Mouse (Mus musculus) embryonic facial prominence, embryonic 10.5 days (tissue): ENCODE measurements around the gene Pusl1. TPM values are rescaled to one million over a fixed set of nuclear protein-coding genes. Genes with fewer than 3 reads are reported as not detected.
A peak's percentile ranks its signal among the peaks of the same experiment; 100 is the strongest.

ENCODE experiments used
- DNase-seq: peaks from one replicate; pipeline ENCODE4 v3.0.0-alpha.2; 2017; ENCODE audit warnings: low spot score
- H3K27ac ChIP-seq: fragments of 300-500 bp; sonication (generic); replicated peaks from 2 replicates; pipeline ENCODE4 v1.5.1; 2016; ENCODE audit warnings: mild to moderate bottlenecking
- H3K27me3 ChIP-seq: fragments of 300-500 bp; sonication (generic); replicated peaks from 2 replicates; pipeline ENCODE4 v1.6.1; 2016; ENCODE audit warnings: low read depth, mild to moderate bottlenecking; ENCODE audit not compliant: poor library complexity, severe bottlenecking
- H3K36me3 ChIP-seq: fragments of 300-500 bp; sonication (generic); replicated peaks from 2 replicates; pipeline ENCODE4 v1.6.1; 2016; ENCODE audit warnings: mild to moderate bottlenecking, moderate library complexity
- H3K4me1 ChIP-seq: fragments of 300-500 bp; sonication (generic); 2 replicates; pipeline ENCODE4 v1.6.1; 2016
- H3K4me3 ChIP-seq: fragments of 300-500 bp; sonication (generic); 2 replicates; pipeline ENCODE4 v1.5.1; 2016; ENCODE audit warnings: mild to moderate bottlenecking, moderate library complexity
- H3K9me3 ChIP-seq: fragments of 300-500 bp; sonication (generic); 2 replicates; pipeline ENCODE4 v1.6.1; 2016; ENCODE audit warnings: mild to moderate bottlenecking
- WGBS: fragments of 180-500 bp; shearing (Covaris S2); methylation state at CpG from one replicate; pipeline ENCODE4 v1.1.7; 2016; 5-methylcytosine and 5-hydroxymethylcytosine counted together
- polyA plus RNA-seq: library from polyadenylated mRNA; unstranded; fragments of >200 nt; fragmentation: Nextera tagmentation; extraction: Ambion mirVana; gene quantifications from 2 replicates; pipeline ENCODE4 v1.2.1, GENCODE M21; 2016

Pusl1 gene
- polyA plus RNA-seq, 1 experiment from 2014 or later = 52.7 TPM

- Histone ChIP-seq H3K27ac (no peak overlapping the region), H3K9me3 (no peaks in the 10 kb centered on the region), H3K36me3 (peaks cover 61% of the 10 kb centered on the region), H3K4me3 (no peak overlapping the region), H3K27me3 (no peaks in the 10 kb centered on the region), H3K4me1 (peaks cover 27% of the 10 kb centered on the region)
- DNase-seq = no peak
- WGBS = 92% methylated on average over 7 of the region's 7 CpGs
Observed at GRCm38 (mm10) chr4:155871404-155871803, 20.2 kb downstream of the Pusl1 start.

- Histone ChIP-seq H3K36me3 (peaks cover 61% of the 10 kb centered on the region), H3K27ac (peak within 1 kb of the TSS; percentile 86)
- under 1% methylated on average over 63 of the region's 63 CpGs for WGBS
Observed at GRCm38 (mm10) chr4:155869317-155870033, 22.1 kb downstream of the Pusl1 start, which contains the start of the genes Cptp and Ints11. Gene Cptp (minus strand): TSS chr4:155869440. Gene Ints11 (plus strand): TSS chr4:155869546.

GRCm38 (mm10) chr4:155868614-155869298, 22.8 kb downstream of the Pusl1 start:
- no peaks in the 10 kb centered on the region for H3K27me3 ChIP-seq
- H3K27ac ChIP-seq = peak overlapping the region; percentile 86
- peak overlapping the region; percentile 88 for H3K4me3 ChIP-seq
- H3K9me3 ChIP-seq = no peaks in the 10 kb centered on the region
- 10% methylated on average over 22 of the region's 22 CpGs for WGBS
- H3K36me3 ChIP-seq = peaks cover 58% of the 10 kb centered on the region
- DNase-seq = no peak
- H3K4me1 ChIP-seq = peaks cover 27% of the 10 kb centered on the region

More at GRCm38 (mm10) chr4:155869317-155870033, 22.1 kb downstream of the Pusl1 start, which contains the start of the genes Cptp and Ints11:
- Histone ChIP-seq H3K27me3 (no peaks in the 10 kb centered on the region), H3K9me3 (no peaks in the 10 kb centered on the region), H3K4me3 (peak within 1 kb of the TSS; percentile 88), H3K4me1 (peaks cover 27% of the 10 kb centered on the region)
- DNase-seq = peak; percentile 98

- peaks cover 66% of the 10 kb centered on the region for H3K36me3 ChIP-seq
- no peak within 1 kb of the TSS for H3K4me3 ChIP-seq
- WGBS = 81% methylated on average over 5 of the region's 5 CpGs
Observed at GRCm38 (mm10) chr4:155863001-155863400, 28.6 kb downstream of the Pusl1 start, which contains the start of gene Tas1r3. Gene Tas1r3 (minus strand): TSS chr4:155863362.

GRCm38 (mm10) chr4:155861787-155862186, 29.8 kb downstream of the Pusl1 start:
- no peaks in the 10 kb centered on the region for H3K4me1 ChIP-seq
- peaks cover 75% of the 10 kb centered on the region for H3K36me3 ChIP-seq
- no peak for DNase-seq
- no peak overlapping the region for H3K27ac ChIP-seq
- no peaks in the 10 kb centered on the region for H3K27me3 ChIP-seq
- 91% methylated on average over 7 of the region's 7 CpGs for WGBS
- no peaks in the 10 kb centered on the region for H3K9me3 ChIP-seq
- no peak overlapping the region for H3K4me3 ChIP-seq

More at GRCm38 (mm10) chr4:155863001-155863400, 28.6 kb downstream of the Pusl1 start, which contains the start of gene Tas1r3:
- Histone ChIP-seq H3K9me3 (no peaks in the 10 kb centered on the region), H3K4me1 (no peaks in the 10 kb centered on the region), H3K27ac (no peak within 1 kb of the TSS), H3K27me3 (no peaks in the 10 kb centered on the region)
- DNase-seq = no peak

DNA sequence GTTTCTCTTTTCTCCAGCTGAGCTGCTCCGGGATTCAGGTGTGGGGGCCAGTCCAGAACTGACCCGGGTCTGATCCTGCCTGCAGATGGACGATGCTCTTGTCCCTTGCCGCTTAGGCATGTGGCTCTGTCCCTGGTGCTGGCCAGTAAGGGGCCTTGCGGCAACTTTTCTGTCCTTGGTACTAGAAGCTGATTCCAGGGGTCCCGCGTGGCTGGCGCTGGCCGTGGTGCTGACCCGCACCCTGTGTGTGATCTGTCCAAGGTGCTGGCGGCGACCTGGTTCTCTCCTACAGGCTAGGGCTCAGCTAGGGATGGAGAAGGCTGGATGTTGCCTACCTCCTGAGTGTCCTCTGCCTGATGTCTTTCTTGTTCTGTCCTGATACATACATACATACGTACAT, 32.3 kb downstream of the Pusl1 start:
- Histone ChIP-seq H3K4me3 (no peak overlapping the region), H3K36me3 (peaks cover 75% of the 10 kb centered on the region)
- DNase-seq = peak; percentile 92

DNA sequence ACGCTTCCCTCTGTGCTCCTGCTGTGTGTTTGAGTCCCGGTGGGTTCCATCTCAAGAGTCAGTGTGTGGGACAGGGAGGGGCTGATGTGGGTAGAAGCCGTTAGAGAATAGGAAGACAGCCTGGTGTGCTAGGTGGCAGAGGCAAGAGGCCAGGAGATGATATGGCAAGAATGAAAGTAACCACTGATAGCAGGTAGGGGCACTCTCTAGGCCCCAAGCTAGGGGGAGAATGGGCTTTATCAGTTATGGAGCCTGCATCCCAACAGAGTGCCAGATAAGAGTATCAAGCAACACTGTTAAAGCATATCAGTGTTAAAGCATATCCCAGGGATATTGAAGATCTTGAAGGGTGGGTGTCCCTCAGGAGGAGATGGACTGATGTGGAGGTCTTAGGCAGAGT, 34.7 kb downstream of the Pusl1 start:
- WGBS = 90% methylated on average over 3 of the region's 3 CpGs
- no peak for DNase-seq
- H3K4me1 ChIP-seq = no peaks in the 10 kb centered on the region
- no peak overlapping the region for H3K27ac ChIP-seq
- H3K4me3 ChIP-seq = 0 out of 2 replicates have a peak overlapping the region, but pooled peaks have one; percentile 6
- H3K27me3 ChIP-seq = no peaks in the 10 kb centered on the region
- no peaks in the 10 kb centered on the region for H3K9me3 ChIP-seq
- H3K36me3 ChIP-seq = peaks cover 90% of the 10 kb centered on the region

More for the DNA sequence above, 32.3 kb downstream of the Pusl1 start:
- Histone ChIP-seq H3K4me1 (no peaks in the 10 kb centered on the region), H3K9me3 (no peaks in the 10 kb centered on the region), H3K27me3 (no peaks in the 10 kb centered on the region), H3K27ac (no peak overlapping the region)
- 20% methylated on average over 13 of the region's 13 CpGs for WGBS

DNA sequence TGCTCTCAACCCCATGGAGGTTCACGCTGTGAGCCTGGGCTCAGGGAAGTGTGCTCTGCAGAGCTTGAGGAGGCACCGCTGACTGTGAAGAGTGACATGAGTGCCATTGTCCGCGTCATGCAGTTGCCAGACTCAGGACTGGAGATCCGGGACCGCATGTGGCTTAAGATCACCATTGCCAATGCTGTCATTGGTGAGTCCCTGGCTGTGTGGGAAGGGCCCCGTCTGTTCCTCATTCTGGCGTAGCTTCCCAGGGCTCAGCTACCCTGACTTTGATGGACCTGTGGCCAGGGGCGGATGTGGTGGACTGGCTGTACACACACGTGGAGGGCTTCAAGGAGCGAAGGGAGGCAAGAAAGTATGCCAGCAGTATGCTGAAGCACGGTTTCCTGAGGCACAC, 35.5 kb downstream of the Pusl1 start:
- Histone ChIP-seq H3K4me3 (no peak overlapping the region), H3K27ac (no peak overlapping the region), H3K27me3 (no peaks in the 10 kb centered on the region), H3K4me1 (0 out of 2 replicates have a peak, but pooled peaks cover 3% of the 10 kb centered on the region), H3K36me3 (peaks cover 84% of the 10 kb centered on the region), H3K9me3 (no peaks in the 10 kb centered on the region)
- DNase-seq = no peak
- WGBS = 91% methylated on average over 12 of the region's 12 CpGs

GRCm38 (mm10) chr4:155854991-155855390, 36.6 kb downstream of the Pusl1 start:
- Histone ChIP-seq H3K36me3 (peaks cover 76% of the 10 kb centered on the region), H3K4me1 (0 out of 2 replicates have a peak, but pooled peaks cover 3% of the 10 kb centered on the region), H3K27ac (no peak overlapping the region), H3K27me3 (no peaks in the 10 kb centered on the region), H3K4me3 (no peak overlapping the region), H3K9me3 (no peaks in the 10 kb centered on the region)
- no peak for DNase-seq
- 96% methylated on average over 12 of the region's 12 CpGs for WGBS

GRCm38 (mm10) chr4:155853421-155853820, 38.2 kb downstream of the Pusl1 start:
- no peaks in the 10 kb centered on the region for H3K9me3 ChIP-seq
- WGBS = 87% methylated on average over 9 of the region's 9 CpGs
- H3K36me3 ChIP-seq = peaks cover 61% of the 10 kb centered on the region

DNA sequence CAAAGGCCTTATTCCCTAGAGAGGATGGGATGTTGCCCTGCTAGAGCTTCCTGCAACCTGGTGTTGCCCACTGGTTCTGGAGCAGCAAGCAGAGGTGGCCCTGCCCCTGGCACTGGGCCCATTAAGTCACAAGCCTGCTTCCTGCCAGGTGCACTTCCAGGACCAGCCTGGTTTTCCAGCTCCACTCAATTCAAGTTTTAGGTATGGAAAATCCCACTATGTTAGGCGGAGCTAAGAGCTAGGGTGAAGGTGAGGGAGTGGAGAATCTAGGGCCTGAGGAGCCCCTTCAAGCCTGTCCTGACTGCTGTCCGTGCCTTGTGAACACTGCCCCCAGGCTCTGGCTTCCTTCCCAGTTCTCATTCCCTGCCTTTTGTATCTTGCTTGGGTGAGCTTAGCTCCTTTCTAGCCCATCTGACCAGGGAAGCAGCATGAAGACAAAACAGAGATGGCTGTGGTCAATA, 39.6 kb downstream of the Pusl1 start:
- no peak for DNase-seq
- Histone ChIP-seq H3K4me3 (no peak overlapping the region), H3K4me1 (peaks cover 26% of the 10 kb centered on the region), H3K9me3 (no peaks in the 10 kb centered on the region), H3K36me3 (peaks cover 46% of the 10 kb centered on the region), H3K27ac (no peak overlapping the region), H3K27me3 (no peaks in the 10 kb centered on the region)
- WGBS = 84% methylated on average over 2 of the region's 2 CpGs

More at GRCm38 (mm10) chr4:155853421-155853820, 38.2 kb downstream of the Pusl1 start:
- Histone ChIP-seq H3K27me3 (no peaks in the 10 kb centered on the region), H3K4me1 (peaks cover 16% of the 10 kb centered on the region), H3K27ac (no peak overlapping the region), H3K4me3 (no peak overlapping the region)
- no peak for DNase-seq

DNA sequence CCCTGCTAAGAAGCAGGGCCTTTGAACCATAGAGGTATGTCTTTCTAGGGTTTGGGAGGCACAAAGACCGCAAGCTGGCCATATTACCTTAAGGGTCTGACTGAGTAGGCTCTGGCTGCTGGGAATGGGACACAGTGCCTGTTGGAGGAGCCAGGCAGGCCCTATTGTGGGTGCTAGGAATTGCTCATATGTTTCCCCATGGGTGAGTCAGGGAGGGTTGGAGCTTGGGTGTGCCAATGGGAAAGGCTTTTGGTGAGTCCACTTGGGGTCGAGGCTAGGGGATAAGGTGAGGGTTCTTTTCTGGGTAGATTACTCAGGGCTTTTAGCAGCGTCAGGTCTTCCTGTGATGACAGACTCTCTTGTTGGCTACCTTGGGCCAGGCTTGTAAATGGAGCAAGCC, 40.2 kb downstream of the Pusl1 start:
- Histone ChIP-seq H3K4me1 (peaks cover 32% of the 10 kb centered on the region), H3K9me3 (no peaks in the 10 kb centered on the region), H3K36me3 (peaks cover 40% of the 10 kb centered on the region), H3K27me3 (no peaks in the 10 kb centered on the region), H3K27ac (no peak overlapping the region), H3K4me3 (no peak overlapping the region)
- WGBS = 92% methylated on average over 3 of the region's 3 CpGs
- no peak for DNase-seq
